Mouse (Mus musculus): ENCODE results near the gene Slc31a2. TPM values are rescaled to one million over a fixed set of nuclear protein-coding genes. Genes with fewer than 3 reads are reported as not detected.
A peak's percentile ranks its signal among the peaks of the same experiment; 100 is the strongest.

Slc31a2 gene
- polyA plus RNA-seq (2012; rRNA removed) = 22.3 and 30.7 TPM in 2 replicates

- H3K4me3 ChIP-seq (replicated peaks; ENCODE audit: extremely low read depth, low read depth, low read length) = no peak within 1 kb of the TSS
- TF ChIP-seq CTCF (IDR thresholded peaks at IDR 0.05; ENCODE audit: insufficient read depth, low read length) (no peak), POLR2A (IDR thresholded peaks at IDR 0.05; ENCODE audit: borderline replicate concordance, extremely low read depth, low read depth, low read length) (no peak)
These were observed at the start of gene Slc31a2 for GRCm38 (mm10) chr4:62262276-62262675. Slc31a2 (plus strand) TSS chr4:62262562.

DNA sequence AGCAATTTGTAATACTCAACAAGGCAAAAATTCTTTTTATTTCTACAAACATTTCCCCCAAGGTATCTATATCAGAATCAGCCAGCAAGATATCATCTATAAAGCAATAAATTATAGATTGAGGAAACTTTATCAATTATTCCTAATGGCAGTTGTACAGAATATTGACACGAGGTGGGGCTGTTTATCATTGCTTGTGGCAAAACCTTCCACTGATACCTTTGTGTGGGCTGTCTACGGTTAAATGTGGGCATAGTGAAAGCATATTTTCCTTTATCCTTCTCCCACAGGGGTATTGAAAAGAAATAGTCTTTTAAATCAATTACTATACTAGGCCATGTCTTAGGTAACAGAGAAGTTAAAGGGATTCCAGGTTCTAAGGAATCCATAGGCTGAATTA, 48.9 kb upstream of the Slc31a2 start:
- Histone ChIP-seq H3K4me1 (ENCODE audit: control insufficient read depth, insufficient read depth, low read length) (peaks cover 2% of the 10 kb centered on the region; the same call in 1 of the 2 replicates), H3K4me3 (replicated peaks; ENCODE audit: extremely low read depth, low read depth, low read length) (no peak overlapping the region)
- 81% methylated on average over 2 of the region's 2 CpGs for WGBS
- no peak for DNase-seq
- TF ChIP-seq POLR2A (IDR thresholded peaks at IDR 0.05; ENCODE audit: borderline replicate concordance, extremely low read depth, low read depth, low read length) = no peak
- TF ChIP-seq CTCF (IDR thresholded peaks at IDR 0.05; ENCODE audit: insufficient read depth, low read length) = no peak

More at GRCm38 (mm10) chr4:62262276-62262675, at the start of gene Slc31a2:
- H3K4me1 ChIP-seq (ENCODE audit: control insufficient read depth, insufficient read depth, low read length) = no peaks in the 10 kb centered on the region
- no peak for DNase-seq
- WGBS = 42% methylated on average over 2 of the region's 2 CpGs

DNA sequence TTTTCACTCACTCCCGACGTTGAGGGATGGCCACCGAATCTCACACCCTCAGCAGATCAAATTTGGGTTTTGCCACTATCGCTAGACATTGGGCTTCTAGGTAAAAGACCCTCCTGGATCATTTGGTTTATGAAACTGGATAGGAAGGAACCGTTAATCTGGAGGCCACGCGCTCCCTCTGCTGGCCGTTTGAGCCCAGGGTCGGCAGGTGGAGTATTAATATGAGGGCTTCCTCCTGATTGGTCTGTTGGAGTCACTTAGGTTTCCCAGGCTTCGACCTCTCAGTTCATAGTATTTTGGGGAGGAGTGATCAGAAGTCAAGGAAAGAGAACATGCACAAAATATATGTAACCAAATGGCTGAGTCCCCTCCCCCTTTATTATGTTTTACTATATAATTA, 34.0 kb upstream of the Slc31a2 start:
- Histone ChIP-seq H3K4me3 (replicated peaks; ENCODE audit: extremely low read depth, low read depth, low read length) (no peak overlapping the region), H3K4me1 (ENCODE audit: control insufficient read depth, insufficient read depth, low read length) (no peaks in the 10 kb centered on the region)
- peak; percentile 43 for DNase-seq
- 27% methylated on average over 10 of the region's 10 CpGs for WGBS
- peak; percentile 66 for TF ChIP-seq CTCF (IDR thresholded peaks at IDR 0.05; ENCODE audit: insufficient read depth, low read length)
- TF ChIP-seq POLR2A (IDR thresholded peaks at IDR 0.05; ENCODE audit: borderline replicate concordance, extremely low read depth, low read depth, low read length) = no peak

DNA sequence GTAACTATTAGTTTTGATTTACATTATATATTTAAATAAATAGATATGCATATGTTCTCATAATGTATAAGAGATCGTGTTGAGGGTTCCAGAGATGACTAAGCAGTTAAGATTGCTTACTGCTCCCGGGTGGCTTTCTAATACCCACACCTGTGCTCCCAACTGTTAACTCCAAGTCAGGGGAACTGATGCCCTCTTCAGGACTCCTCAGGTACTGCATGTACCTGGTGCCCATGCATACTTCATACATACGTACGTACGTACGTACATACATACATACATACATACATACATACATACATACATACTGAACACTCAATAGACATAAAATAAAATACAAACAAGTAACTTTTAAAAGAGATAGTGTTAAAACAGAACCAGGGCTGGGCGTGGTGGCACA, 32.9 kb upstream of the Slc31a2 start:
- H3K4me1 ChIP-seq (ENCODE audit: control insufficient read depth, insufficient read depth, low read length) = no peaks in the 10 kb centered on the region
- no peak for DNase-seq
- 80% methylated on average over 7 of the region's 7 CpGs for WGBS
- no peak overlapping the region for H3K4me3 ChIP-seq (replicated peaks; ENCODE audit: extremely low read depth, low read depth, low read length)
- TF ChIP-seq POLR2A (IDR thresholded peaks at IDR 0.05; ENCODE audit: borderline replicate concordance, extremely low read depth, low read depth, low read length) (no peak), CTCF (IDR thresholded peaks at IDR 0.05; ENCODE audit: insufficient read depth, low read length) (peak; percentile 29; the same call in 1 of the 2 replicates)

- 59% methylated on average over 1 of the region's 1 CpGs for WGBS
- TF ChIP-seq POLR2A (IDR thresholded peaks at IDR 0.05; ENCODE audit: borderline replicate concordance, extremely low read depth, low read depth, low read length) = no peak
- no peak for TF ChIP-seq CTCF (IDR thresholded peaks at IDR 0.05; ENCODE audit: insufficient read depth, low read length)
- H3K4me3 ChIP-seq (replicated peaks; ENCODE audit: extremely low read depth, low read depth, low read length) = no peak overlapping the region
- DNase-seq = no peak
- no peaks in the 10 kb centered on the region for H3K4me1 ChIP-seq (ENCODE audit: control insufficient read depth, insufficient read depth, low read length)
These were observed 32.2 kb upstream of the Slc31a2 start for GRCm38 (mm10) chr4:62230153-62230552.

- 70% methylated on average over 13 of the region's 13 CpGs for WGBS
- no peak within 1 kb of the TSS for H3K4me3 ChIP-seq (replicated peaks; ENCODE audit: extremely low read depth, low read depth, low read length)
- no peak for DNase-seq
- no peaks in the 10 kb centered on the region for H3K4me1 ChIP-seq (ENCODE audit: control insufficient read depth, insufficient read depth, low read length)
- TF ChIP-seq CTCF (IDR thresholded peaks at IDR 0.05; ENCODE audit: insufficient read depth, low read length) = peak; percentile 29; the same call in 1 of the 2 replicates
- TF ChIP-seq POLR2A (IDR thresholded peaks at IDR 0.05; ENCODE audit: borderline replicate concordance, extremely low read depth, low read depth, low read length) = no peak
These were observed 31.6 kb upstream of the Slc31a2 start, which contains the start of gene Zfp37 for GRCm38 (mm10) chr4:62230769-62231168. Zfp37 (minus strand) TSS chr4:62231047.

DNA sequence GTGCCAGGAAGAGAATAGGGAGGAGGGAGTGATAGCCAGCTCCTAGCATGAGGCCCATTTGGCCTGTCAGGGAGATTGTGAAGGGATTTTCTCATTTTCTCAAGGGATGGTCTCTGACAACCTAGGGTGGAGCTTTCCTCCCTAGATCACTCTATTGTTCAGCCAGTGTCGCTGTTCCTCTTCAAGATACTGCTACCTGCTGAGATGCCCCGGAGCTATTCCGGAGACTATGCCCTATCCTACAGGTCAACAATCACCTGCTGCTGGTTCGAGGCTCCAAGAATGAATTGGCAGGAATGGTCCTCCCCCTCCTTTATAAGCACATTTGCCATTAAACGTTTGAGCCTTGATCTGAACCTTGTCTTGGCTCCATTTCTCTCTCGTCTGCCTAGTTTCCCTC, 21.8 kb upstream of the Slc31a2 start:
- Histone ChIP-seq H3K4me1 (ENCODE audit: control insufficient read depth, insufficient read depth, low read length) (no peaks in the 10 kb centered on the region), H3K4me3 (replicated peaks; ENCODE audit: extremely low read depth, low read depth, low read length) (no peak overlapping the region)
- WGBS = 62% methylated on average over 6 of the region's 6 CpGs
- TF ChIP-seq CTCF (IDR thresholded peaks at IDR 0.05; ENCODE audit: insufficient read depth, low read length) = no peak
- TF ChIP-seq POLR2A (IDR thresholded peaks at IDR 0.05; ENCODE audit: borderline replicate concordance, extremely low read depth, low read depth, low read length) = no peak
- no peak for DNase-seq

GRCm38 (mm10) chr4:62248328-62248727, 14.0 kb upstream of the Slc31a2 start:
- TF ChIP-seq CTCF (IDR thresholded peaks at IDR 0.05; ENCODE audit: insufficient read depth, low read length) (no peak), POLR2A (IDR thresholded peaks at IDR 0.05; ENCODE audit: borderline replicate concordance, extremely low read depth, low read depth, low read length) (no peak)
- whole genome bisulfite sequencing = 32% methylated on average over 4 of the region's 4 CpGs
- H3K4me3 ChIP-seq (replicated peaks; ENCODE audit: extremely low read depth, low read depth, low read length) = no peak overlapping the region
- H3K4me1 ChIP-seq (ENCODE audit: control insufficient read depth, insufficient read depth, low read length) = no peaks in the 10 kb centered on the region
- DNase-seq = no peak

DNA sequence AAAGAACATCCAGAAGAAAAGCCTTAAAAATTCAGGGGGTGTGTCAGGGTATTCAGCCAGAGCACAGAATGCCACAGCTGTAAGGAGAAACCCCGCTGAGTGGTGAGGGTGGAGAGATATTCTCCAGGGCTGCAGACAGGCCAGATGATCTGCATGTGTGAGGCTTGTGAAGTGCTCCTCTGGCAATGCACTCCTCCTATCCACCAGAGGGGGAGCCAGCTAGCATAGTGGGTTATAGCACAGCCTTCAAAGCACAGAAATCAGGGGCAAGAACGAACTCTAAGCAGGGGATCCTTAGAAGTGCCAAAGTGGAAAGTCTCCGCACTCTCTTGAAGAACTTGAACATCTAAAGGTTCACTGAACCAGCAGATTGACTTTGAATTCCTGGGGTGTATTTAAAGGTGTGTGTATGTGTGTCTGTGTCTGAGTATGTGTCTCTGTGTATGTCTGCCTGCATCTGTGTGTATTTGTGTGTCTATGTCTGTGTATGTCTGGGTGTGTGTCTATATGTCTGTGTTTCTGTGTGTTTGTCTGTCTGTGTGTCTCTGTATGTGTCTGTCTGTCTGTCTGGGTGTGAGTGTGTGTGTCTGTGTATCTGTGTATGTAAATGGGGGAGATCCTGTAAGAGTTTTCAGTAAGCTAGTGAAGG, 11.3 kb upstream of the Slc31a2 start:
- Histone ChIP-seq H3K4me1 (ENCODE audit: control insufficient read depth, insufficient read depth, low read length) (no peaks in the 10 kb centered on the region), H3K4me3 (replicated peaks; ENCODE audit: extremely low read depth, low read depth, low read length) (no peak overlapping the region)
- TF ChIP-seq CTCF (IDR thresholded peaks at IDR 0.05; ENCODE audit: insufficient read depth, low read length) = 0 out of 2 replicates have a peak, but pooled peaks have one; percentile 34
- no peak for TF ChIP-seq POLR2A (IDR thresholded peaks at IDR 0.05; ENCODE audit: borderline replicate concordance, extremely low read depth, low read depth, low read length)
- WGBS = 44% methylated on average over 3 of the region's 3 CpGs
- DNase-seq = no peak

DNA sequence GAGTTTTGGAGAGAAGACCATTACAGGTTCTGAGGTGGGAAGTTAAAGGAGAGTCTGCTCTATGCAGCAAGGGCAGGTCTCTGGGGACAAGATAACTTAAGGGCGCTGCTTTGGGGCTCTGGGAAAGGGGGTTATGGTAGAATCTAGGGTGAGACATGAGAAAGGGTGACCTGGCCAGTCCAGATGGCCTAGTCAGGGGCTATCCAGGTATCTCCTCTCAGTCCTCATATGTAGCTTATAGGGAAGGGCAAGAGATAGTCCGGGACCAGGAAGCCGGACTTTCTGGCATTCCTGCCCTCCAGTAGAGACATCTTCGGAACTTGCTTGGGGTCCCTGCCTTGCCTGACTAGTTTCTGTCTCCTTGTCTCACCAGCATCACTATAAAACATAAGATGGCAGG, 10.6 kb upstream of the Slc31a2 start:
- TF ChIP-seq POLR2A (IDR thresholded peaks at IDR 0.05; ENCODE audit: borderline replicate concordance, extremely low read depth, low read depth, low read length) (no peak), CTCF (IDR thresholded peaks at IDR 0.05; ENCODE audit: insufficient read depth, low read length) (no peak)
- H3K4me1 ChIP-seq (ENCODE audit: control insufficient read depth, insufficient read depth, low read length) = no peaks in the 10 kb centered on the region
- H3K4me3 ChIP-seq (replicated peaks; ENCODE audit: extremely low read depth, low read depth, low read length) = no peak overlapping the region
- DNase-seq = no peak
- WGBS = 83% methylated on average over 4 of the region's 4 CpGs

Data from lung, adult 2 months (tissue).